Mouse (Mus musculus): ENCODE results near the gene Zfp326. TPM values are rescaled to one million over a fixed set of nuclear protein-coding genes. Genes with fewer than 3 reads are reported as not detected.
A peak's percentile ranks its signal among the peaks of the same experiment; 100 is the strongest.

Zfp326 gene
- polyA plus RNA-seq, 1 experiment from 2014 or later = 32.0 TPM

DNA sequence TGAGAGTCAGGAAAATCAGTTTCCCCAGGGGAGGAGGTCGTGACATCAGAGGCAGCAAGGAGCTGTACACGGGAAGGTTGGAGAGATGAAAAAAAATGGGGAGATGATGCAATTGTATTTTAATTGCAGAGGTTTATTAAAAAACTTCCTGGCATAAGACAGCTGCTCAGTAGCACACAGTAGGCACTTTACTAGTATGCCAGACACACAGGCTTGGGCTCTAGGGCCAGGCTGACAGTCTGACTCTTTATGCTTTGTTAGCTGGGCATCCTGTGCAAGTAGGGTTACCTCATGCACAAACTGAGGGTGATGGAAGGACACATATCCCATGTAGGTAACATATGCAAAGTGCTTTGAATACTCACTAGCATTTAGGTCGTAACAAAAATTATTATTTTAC, 5.2 kb upstream of the Zfp326 start:
- Histone ChIP-seq H3K9ac (ENCODE audit: low read depth, low read length) (no peak overlapping the region), H3K4me3 (ENCODE audit: low read depth, low read length) (no peak overlapping the region), H3K27ac (ENCODE audit: low read depth, low read length) (no peak overlapping the region), H3K9me3 (replicated peaks; ENCODE audit: control insufficient read depth, low read length) (no peaks in the 10 kb centered on the region), H3K4me2 (no peak overlapping the region), H3K27me3 (ENCODE audit: control insufficient read depth, insufficient read depth, low read length) (0 out of 2 replicates have a peak, but pooled peaks cover 2% of the 10 kb centered on the region), H3K4me1 (ENCODE audit: control insufficient read depth, insufficient read depth, low read length) (peaks cover 4% of the 10 kb centered on the region; the same call in 1 of the 2 replicates), H3K36me3 (ENCODE audit: control insufficient read depth, insufficient read depth, low read length) (no peaks in the 10 kb centered on the region)
- WGBS (ENCODE audit: insufficient replicate concordance) = 67% methylated on average over 3 of the region's 3 CpGs
- ATAC-seq (replicated peaks; ENCODE audit: insufficient number of reproducible peaks, low FRiP score, low TSS enrichment) = no peak

DNA sequence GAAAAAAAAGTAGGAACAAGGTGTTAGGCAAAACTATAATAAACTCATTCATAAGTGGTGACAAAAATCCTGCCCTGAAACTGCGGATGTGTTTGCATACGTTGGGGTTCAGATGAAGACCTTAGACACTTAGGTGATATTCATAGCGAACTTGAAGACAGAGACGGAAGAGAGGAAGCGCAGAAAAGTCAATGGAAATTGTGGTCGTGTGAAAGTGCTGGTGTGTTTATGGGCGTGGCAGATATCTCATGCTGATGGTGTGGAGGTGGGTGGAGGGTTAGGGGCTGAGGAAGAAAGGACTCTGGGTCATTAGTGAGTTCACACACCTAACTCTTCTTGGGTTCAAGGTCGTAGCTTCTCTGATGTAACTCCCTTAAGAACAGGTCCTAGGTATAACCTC, 4.2 kb upstream of the Zfp326 start:
- Histone ChIP-seq H3K4me3 (ENCODE audit: low read depth, low read length) (no peak overlapping the region), H3K4me2 (no peak overlapping the region), H3K36me3 (ENCODE audit: control insufficient read depth, insufficient read depth, low read length) (no peaks in the 10 kb centered on the region), H3K9me3 (replicated peaks; ENCODE audit: control insufficient read depth, low read length) (no peaks in the 10 kb centered on the region), H3K27me3 (ENCODE audit: control insufficient read depth, insufficient read depth, low read length) (0 out of 2 replicates have a peak, but pooled peaks cover 2% of the 10 kb centered on the region), H3K27ac (ENCODE audit: low read depth, low read length) (no peak overlapping the region), H3K9ac (ENCODE audit: low read depth, low read length) (no peak overlapping the region), H3K4me1 (ENCODE audit: control insufficient read depth, insufficient read depth, low read length) (peaks cover 4% of the 10 kb centered on the region; the same call in 1 of the 2 replicates)
- 78% methylated on average over 8 of the region's 8 CpGs for WGBS (ENCODE audit: insufficient replicate concordance)
- no peak for ATAC-seq (replicated peaks; ENCODE audit: insufficient number of reproducible peaks, low FRiP score, low TSS enrichment)

DNA sequence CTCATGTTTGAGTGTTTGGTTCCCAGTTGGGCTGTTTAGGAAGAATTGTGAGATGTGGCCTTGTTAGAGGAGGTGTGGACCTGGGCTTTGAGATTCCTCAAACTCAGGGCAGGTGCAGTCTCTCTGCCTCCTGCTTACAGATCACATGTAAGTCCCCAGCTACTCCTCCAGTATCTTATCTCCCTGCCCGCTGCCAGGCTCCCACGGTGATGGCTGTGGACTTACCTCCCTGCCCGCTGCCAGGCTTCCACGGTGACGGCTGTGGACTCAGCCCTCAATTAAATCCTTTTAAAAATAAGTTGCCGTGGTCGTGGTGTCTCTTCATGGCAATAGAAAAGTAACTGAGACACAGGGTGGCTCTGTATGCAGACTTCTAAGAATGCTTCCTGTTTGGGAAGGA, 3.4 kb upstream of the Zfp326 start:
- no peak overlapping the region for H3K27ac ChIP-seq (ENCODE audit: low read depth, low read length)
- H3K36me3 ChIP-seq (ENCODE audit: control insufficient read depth, insufficient read depth, low read length) = no peaks in the 10 kb centered on the region
- no peak for ATAC-seq (replicated peaks; ENCODE audit: insufficient number of reproducible peaks, low FRiP score, low TSS enrichment)
- H3K4me2 ChIP-seq = no peak overlapping the region
- no peaks in the 10 kb centered on the region for H3K9me3 ChIP-seq (replicated peaks; ENCODE audit: control insufficient read depth, low read length)
- 48% methylated on average over 7 of the region's 7 CpGs for WGBS (ENCODE audit: insufficient replicate concordance)
- no peak overlapping the region for H3K4me3 ChIP-seq (ENCODE audit: low read depth, low read length)
- 0 out of 2 replicates have a peak overlapping the region, but pooled peaks have one; percentile 5 for H3K9ac ChIP-seq (ENCODE audit: low read depth, low read length)
- H3K4me1 ChIP-seq (ENCODE audit: control insufficient read depth, insufficient read depth, low read length) = peaks cover 2% of the 10 kb centered on the region
- 0 out of 2 replicates have a peak, but pooled peaks cover 2% of the 10 kb centered on the region for H3K27me3 ChIP-seq (ENCODE audit: control insufficient read depth, insufficient read depth, low read length)

DNA sequence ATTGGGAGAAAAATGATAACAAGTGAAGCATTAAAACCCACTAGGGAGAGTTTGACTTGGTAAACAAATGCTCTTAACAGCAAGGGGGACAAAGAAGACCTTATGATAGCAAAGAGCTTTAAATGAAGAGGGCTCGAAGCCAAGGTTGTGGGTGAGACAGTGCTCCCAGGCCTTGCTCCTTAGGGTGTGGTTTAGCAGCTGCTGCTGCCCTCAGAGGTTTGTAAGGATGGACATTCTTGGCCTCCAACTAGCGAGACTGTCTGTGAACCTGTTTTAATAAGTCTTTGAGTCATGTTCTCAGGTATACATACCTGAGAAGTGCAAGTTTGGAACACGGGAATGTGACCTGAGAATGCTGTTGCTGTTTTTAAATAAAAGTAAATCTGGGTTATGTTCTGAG, 2.6 kb upstream of the Zfp326 start:
- no peak for ATAC-seq (replicated peaks; ENCODE audit: insufficient number of reproducible peaks, low FRiP score, low TSS enrichment)
- WGBS (ENCODE audit: insufficient replicate concordance) = 74% methylated on average over 3 of the region's 3 CpGs
- H3K27ac ChIP-seq (ENCODE audit: low read depth, low read length) = no peak overlapping the region

DNA sequence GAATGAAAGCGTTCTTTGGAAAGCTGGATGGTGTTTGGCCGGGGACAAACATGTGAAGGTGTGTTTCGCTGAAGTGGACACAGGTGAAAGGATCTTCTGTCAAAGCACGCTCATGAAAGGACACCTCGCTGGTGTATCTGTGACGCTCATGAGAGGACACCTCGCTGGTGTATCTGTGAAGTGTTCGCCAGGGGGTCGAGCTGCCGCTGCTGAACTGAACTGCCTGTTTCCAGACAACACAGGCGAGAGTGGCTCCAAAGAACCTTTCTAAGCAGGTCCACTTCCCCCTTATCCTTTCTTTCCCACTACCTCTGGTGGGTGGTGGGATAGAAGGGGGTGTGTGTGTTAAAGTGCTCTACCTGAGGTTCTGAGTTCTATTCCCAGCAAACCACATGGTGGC, 1.9 kb upstream of the Zfp326 start:
- no peak overlapping the region for H3K9ac ChIP-seq (ENCODE audit: low read depth, low read length)
- no peak for ATAC-seq (replicated peaks; ENCODE audit: insufficient number of reproducible peaks, low FRiP score, low TSS enrichment)
- no peak overlapping the region for H3K4me3 ChIP-seq (ENCODE audit: low read depth, low read length)
- no peaks in the 10 kb centered on the region for H3K36me3 ChIP-seq (ENCODE audit: control insufficient read depth, insufficient read depth, low read length)
- no peaks in the 10 kb centered on the region for H3K9me3 ChIP-seq (replicated peaks; ENCODE audit: control insufficient read depth, low read length)
- peaks cover 9% of the 10 kb centered on the region for H3K4me1 ChIP-seq (ENCODE audit: control insufficient read depth, insufficient read depth, low read length)
- 0 out of 2 replicates have a peak, but pooled peaks cover 2% of the 10 kb centered on the region for H3K27me3 ChIP-seq (ENCODE audit: control insufficient read depth, insufficient read depth, low read length)
- no peak overlapping the region for H3K27ac ChIP-seq (ENCODE audit: low read depth, low read length)
- 91% methylated on average over 11 of the region's 11 CpGs for WGBS (ENCODE audit: insufficient replicate concordance)
- H3K4me2 ChIP-seq = no peak overlapping the region

More for the DNA sequence above, 2.6 kb upstream of the Zfp326 start:
- H3K36me3 ChIP-seq (ENCODE audit: control insufficient read depth, insufficient read depth, low read length) = no peaks in the 10 kb centered on the region
- H3K4me2 ChIP-seq = no peak overlapping the region
- H3K9ac ChIP-seq (ENCODE audit: low read depth, low read length) = no peak overlapping the region
- H3K4me3 ChIP-seq (ENCODE audit: low read depth, low read length) = no peak overlapping the region
- H3K27me3 ChIP-seq (ENCODE audit: control insufficient read depth, insufficient read depth, low read length) = 0 out of 2 replicates have a peak, but pooled peaks cover 2% of the 10 kb centered on the region
- no peaks in the 10 kb centered on the region for H3K9me3 ChIP-seq (replicated peaks; ENCODE audit: control insufficient read depth, low read length)
- peaks cover 9% of the 10 kb centered on the region for H3K4me1 ChIP-seq (ENCODE audit: control insufficient read depth, insufficient read depth, low read length)

DNA sequence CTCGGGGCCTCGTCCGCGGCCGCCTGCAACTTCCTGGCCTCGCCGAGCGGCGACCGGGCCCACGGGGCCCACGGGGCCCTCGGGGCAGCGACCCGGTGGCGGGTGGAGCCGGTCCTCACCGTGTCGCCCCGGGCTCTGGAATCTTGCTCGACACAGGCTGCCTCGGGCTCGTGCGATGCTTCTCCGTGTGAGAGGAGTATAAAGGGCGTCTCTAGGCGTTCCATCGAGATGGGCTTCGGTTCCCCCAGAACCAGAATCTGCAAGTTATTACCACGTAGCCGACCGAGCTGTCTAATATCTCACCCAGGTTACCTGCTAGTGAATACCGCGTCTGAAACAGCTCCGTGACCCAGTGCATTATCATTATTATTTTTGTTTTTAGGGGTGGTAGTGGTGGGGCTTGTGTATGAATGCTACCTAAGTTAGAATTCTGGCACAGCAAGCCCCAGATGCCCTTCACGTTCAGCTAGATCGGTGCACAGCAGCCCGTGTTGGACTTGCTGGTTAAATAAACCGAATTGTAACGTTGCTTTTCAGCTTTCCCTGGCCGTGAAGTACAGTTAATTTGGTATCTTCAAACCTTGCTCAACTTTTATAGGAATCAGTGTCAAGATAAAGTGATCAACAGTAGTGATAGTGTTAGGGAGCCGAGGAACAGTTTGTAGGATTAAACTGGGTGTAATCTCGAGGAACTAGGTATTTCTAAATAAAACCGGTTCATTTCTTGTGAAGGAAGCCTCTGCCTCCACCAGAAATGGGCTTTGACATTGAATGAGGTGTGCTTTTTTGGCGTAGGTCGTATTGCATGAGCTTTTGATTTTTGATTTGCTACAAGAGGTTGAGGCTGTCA, 785 bp downstream of the Zfp326 start:
- Histone ChIP-seq H3K4me3 (ENCODE audit: low read depth, low read length) (peak overlapping the region; percentile 81), H3K9me3 (replicated peaks; ENCODE audit: control insufficient read depth, low read length) (no peaks in the 10 kb centered on the region), H3K36me3 (ENCODE audit: control insufficient read depth, insufficient read depth, low read length) (no peaks in the 10 kb centered on the region), H3K9ac (ENCODE audit: low read depth, low read length) (peak overlapping the region; percentile 96), H3K4me1 (ENCODE audit: control insufficient read depth, insufficient read depth, low read length) (peaks cover 18% of the 10 kb centered on the region), H3K27me3 (ENCODE audit: control insufficient read depth, insufficient read depth, low read length) (no peaks in the 10 kb centered on the region), H3K4me2 (peak overlapping the region; percentile 74), H3K27ac (ENCODE audit: low read depth, low read length) (peak overlapping the region; percentile 89)
- 1% methylated on average over 46 of the region's 46 CpGs for WGBS (ENCODE audit: insufficient replicate concordance)
- no peak; the same call in 1 of the 2 replicates for ATAC-seq (replicated peaks; ENCODE audit: insufficient number of reproducible peaks, low FRiP score, low TSS enrichment)

DNA sequence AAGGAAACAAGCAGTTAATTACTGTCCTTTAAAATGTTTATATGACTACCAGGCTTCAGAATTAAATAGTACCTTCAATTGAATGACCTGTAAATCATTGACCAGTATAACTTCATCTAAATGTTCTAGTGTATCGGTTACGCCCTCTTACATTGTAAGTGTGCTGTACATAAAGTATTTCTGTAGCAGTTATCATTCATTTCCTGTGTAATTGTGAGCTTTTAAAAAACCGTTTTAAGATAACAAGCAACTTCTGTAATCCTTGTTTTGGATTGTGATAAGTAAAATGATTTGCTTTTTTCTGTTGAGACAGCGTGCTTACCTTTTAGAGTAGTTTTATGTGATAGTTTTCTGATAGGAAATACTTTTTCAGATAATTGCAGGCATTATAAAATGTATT, 11.0 kb downstream of the Zfp326 start:
- no peak for ATAC-seq (replicated peaks; ENCODE audit: insufficient number of reproducible peaks, low FRiP score, low TSS enrichment)
- Histone ChIP-seq H3K36me3 (ENCODE audit: control insufficient read depth, insufficient read depth, low read length) (peaks cover 5% of the 10 kb centered on the region; the same call in 1 of the 2 replicates), H3K27me3 (ENCODE audit: control insufficient read depth, insufficient read depth, low read length) (no peaks in the 10 kb centered on the region), H3K27ac (ENCODE audit: low read depth, low read length) (no peak overlapping the region), H3K4me2 (no peak overlapping the region), H3K9me3 (replicated peaks; ENCODE audit: control insufficient read depth, low read length) (no peaks in the 10 kb centered on the region), H3K9ac (ENCODE audit: low read depth, low read length) (no peak overlapping the region), H3K4me3 (ENCODE audit: low read depth, low read length) (no peak overlapping the region), H3K4me1 (ENCODE audit: control insufficient read depth, insufficient read depth, low read length) (no peaks in the 10 kb centered on the region; the same call in 1 of the 2 replicates)
- 81% methylated on average over 4 of the region's 4 CpGs for WGBS (ENCODE audit: insufficient replicate concordance)

DNA sequence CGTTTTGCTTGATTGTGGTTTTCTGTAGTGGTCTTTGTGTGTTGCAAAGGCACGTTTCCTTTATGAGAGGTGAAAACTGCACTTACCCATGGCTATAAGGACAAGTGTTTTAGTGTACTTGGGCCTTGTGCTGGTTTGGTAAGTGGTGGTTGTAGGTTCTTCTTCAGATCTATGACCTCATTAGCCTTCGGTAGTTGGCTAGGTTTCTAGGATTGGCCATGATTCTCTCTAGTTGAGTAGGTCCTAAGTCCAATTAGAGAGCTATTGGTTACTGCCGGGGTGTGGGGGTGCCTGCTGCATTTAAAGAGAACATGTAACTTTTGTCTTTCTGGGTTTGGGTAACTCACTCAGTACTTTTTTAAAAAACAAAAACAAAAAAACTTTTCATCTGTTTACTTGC, 21.8 kb downstream of the Zfp326 start:
- Histone ChIP-seq H3K27me3 (ENCODE audit: control insufficient read depth, insufficient read depth, low read length) (no peaks in the 10 kb centered on the region), H3K27ac (ENCODE audit: low read depth, low read length) (no peak overlapping the region), H3K4me1 (ENCODE audit: control insufficient read depth, insufficient read depth, low read length) (no peaks in the 10 kb centered on the region), H3K4me3 (ENCODE audit: low read depth, low read length) (no peak overlapping the region), H3K36me3 (ENCODE audit: control insufficient read depth, insufficient read depth, low read length) (peaks cover 15% of the 10 kb centered on the region), H3K9ac (ENCODE audit: low read depth, low read length) (no peak overlapping the region), H3K9me3 (replicated peaks; ENCODE audit: control insufficient read depth, low read length) (no peaks in the 10 kb centered on the region), H3K4me2 (no peak overlapping the region)
- WGBS (ENCODE audit: insufficient replicate concordance) = 87% methylated on average over 4 of the region's 4 CpGs
- no peak for ATAC-seq (replicated peaks; ENCODE audit: insufficient number of reproducible peaks, low FRiP score, low TSS enrichment)

Measured in heart, embryonic 11.5 days (tissue).